Mouse (Mus musculus) bone marrow macrophage, adult 2 months (primary cell): Measurements from ENCODE around the gene Mrps30. TPM values are rescaled to one million over a fixed set of nuclear protein-coding genes. Genes with fewer than 3 reads are reported as not detected.
A peak's percentile ranks its signal among the peaks of the same experiment; 100 is the strongest.

Source experiments
- H3K27ac ChIP-seq: 2 replicates; pipeline ENCODE4 v1.5.1; 2012; ENCODE audit warnings: low read depth, low read length; ENCODE audit not compliant: insufficient read depth
- H3K4me1 ChIP-seq: 2 replicates; pipeline ENCODE4 v1.6.1; 2012; ENCODE audit warnings: low read length; ENCODE audit not compliant: control insufficient read depth, insufficient read depth
- H3K4me3 ChIP-seq: 2 replicates; pipeline ENCODE4 v1.5.1; 2012; ENCODE audit warnings: mild to moderate bottlenecking, low read length, moderate library complexity; ENCODE audit not compliant: insufficient read depth
- CTCF ChIP-seq: IDR thresholded peaks from 2 replicates; pipeline ENCODE4 v1.5.1; 2012; ENCODE audit warnings: low read depth, mild to moderate bottlenecking, low read length, moderate library complexity
- POLR2A ChIP-seq: IDR thresholded peaks from 2 replicates; pipeline ENCODE4 v1.6.1; 2012; ENCODE audit warnings: mild to moderate bottlenecking, low read depth, low read length, borderline replicate concordance
- polyA plus RNA-seq: library from polyadenylated mRNA; stranded (reverse); fragments of >200 nt; gene quantifications from 2 replicates; pipeline ENCODE4 v1.2.4, GENCODE M21; 2012; ENCODE audit not compliant: missing spikeins, insufficient read depth, insufficient read length

Gene Mrps30
- polyA plus RNA-seq, 1 experiment: 12.3 TPM

GRCm38 (mm10) chr13:118379155-118379554 lies 7.9 kb downstream of the Mrps30 start:
- Histone ChIP-seq H3K4me3 (no peak overlapping the region), H3K4me1 (no peaks in the 10 kb centered on the region), H3K27ac (no peak overlapping the region)
- no peak for TF ChIP-seq POLR2A
- TF ChIP-seq CTCF: 0 out of 2 replicates have a peak, but pooled peaks have one; percentile 42

DNA sequence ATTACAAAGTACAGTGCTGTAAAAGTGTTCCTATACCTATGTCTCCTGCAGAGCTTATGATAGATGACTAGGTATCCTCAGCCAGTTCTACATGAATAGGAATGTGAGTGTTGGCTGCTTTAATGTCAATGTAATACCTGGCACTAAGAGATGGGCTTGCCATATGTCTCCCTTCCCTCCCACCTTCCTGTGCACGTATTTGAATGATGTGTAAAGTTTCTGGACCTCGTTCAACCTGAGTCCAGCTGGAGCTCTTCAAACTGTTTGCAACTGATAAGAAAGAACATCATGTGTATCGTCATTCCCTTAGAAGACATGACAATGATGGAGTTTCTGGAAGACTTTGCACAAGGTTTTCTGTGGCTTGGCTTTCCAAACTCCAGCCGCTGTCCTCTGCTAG lies 14.2 kb downstream of the Mrps30 start:
- TF ChIP-seq POLR2A: no peak
- TF ChIP-seq CTCF: no peak
- Histone ChIP-seq H3K4me1 (no peaks in the 10 kb centered on the region), H3K27ac (no peak overlapping the region), H3K4me3 (no peak overlapping the region)

GRCm38 (mm10) chr13:118365774-118366173 lies 21.3 kb downstream of the Mrps30 start:
- H3K4me3 ChIP-seq: no peak overlapping the region
- no peaks in the 10 kb centered on the region for H3K4me1 ChIP-seq
- H3K27ac ChIP-seq: no peak overlapping the region
- TF ChIP-seq POLR2A: no peak
- TF ChIP-seq CTCF: no peak

DNA sequence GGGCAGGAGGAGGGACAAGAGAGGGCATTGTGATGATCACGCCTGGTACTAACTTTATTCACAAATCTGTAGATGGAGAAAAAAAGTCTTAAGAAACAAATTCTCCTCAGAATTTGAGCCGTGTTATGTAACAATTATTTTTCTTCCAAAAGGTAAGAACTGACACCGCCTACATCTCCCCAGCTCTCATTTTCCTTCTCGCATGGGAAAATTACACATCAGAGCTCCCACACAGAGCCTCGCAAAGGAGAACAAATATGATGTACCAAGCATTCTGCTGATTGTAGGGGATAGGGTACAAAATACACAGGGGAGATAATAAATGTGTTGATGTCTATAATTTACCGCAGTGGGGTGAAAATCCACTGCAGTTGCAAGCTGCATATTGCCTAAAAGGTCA lies 23.7 kb downstream of the Mrps30 start:
- Histone ChIP-seq H3K4me1 (no peaks in the 10 kb centered on the region), H3K4me3 (no peak overlapping the region), H3K27ac (no peak overlapping the region)
- no peak for TF ChIP-seq POLR2A

DNA sequence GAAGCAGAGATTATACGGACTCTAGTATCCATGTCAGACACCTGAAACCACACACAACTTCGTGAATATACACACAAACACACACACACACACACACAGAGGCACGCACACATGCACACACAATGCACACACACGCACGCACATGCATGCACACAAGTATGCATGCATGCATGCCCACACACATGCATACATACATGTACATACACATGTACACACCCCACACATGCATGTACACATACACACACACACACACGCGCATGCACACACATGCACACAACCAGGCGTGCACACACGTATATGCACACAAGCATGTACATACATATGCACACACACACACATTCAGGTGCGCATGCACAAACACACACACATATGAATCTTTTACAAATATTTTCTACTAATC lies 36.2 kb downstream of the Mrps30 start:
- Histone ChIP-seq H3K27ac (no peak overlapping the region), H3K4me3 (no peak overlapping the region), H3K4me1 (no peaks in the 10 kb centered on the region)
- TF ChIP-seq CTCF: no peak
- no peak for TF ChIP-seq POLR2A

DNA sequence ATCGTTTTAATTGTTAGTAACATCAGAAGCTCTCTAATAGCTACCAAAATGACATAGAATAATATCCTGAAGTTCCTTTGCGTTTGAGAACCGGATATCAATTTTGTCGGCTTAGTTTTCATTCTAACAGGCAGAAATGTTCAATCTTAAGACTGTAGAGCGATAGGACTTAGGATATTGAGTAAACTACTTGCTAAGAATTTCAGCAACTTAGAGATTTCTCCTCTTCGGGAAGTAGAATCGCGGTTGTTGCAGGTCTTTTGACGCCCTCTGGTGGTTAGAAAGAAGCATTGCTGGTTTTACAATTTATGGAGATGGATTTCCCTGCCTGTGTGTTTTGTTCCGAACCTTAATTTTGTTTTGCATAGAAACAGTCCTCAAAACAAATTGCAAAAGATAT lies 36.8 kb downstream of the Mrps30 start:
- no peak overlapping the region for H3K4me3 ChIP-seq
- H3K27ac ChIP-seq: no peak overlapping the region
- no peak for TF ChIP-seq CTCF
- no peak for TF ChIP-seq POLR2A
- no peaks in the 10 kb centered on the region for H3K4me1 ChIP-seq

Other genes with a start within 250 kb of the Mrps30 start
- gene B430218F22Rik, start 622 bp downstream of the Mrps30 start, polyA plus RNA-seq: not detected in 2 replicates